Mouse (Mus musculus) liver, adult 2 months (tissue): ENCODE measurements around the gene E130309D02Rik.
A peak's percentile ranks its signal among the peaks of the same experiment; 100 is the strongest.

Experiments used
- CTCF ChIP-seq: fragments of 200-500 bp; IDR thresholded peaks from 2 replicates; pipeline ENCODE4 v1.5.1; 2011; ENCODE audit warnings: low read depth, low read length, control low read depth
- POLR2A ChIP-seq: fragments of 200-500 bp; IDR thresholded peaks from 2 replicates; pipeline ENCODE4 v1.6.1; 2011; ENCODE audit warnings: low read length, control low read depth; ENCODE audit not compliant: insufficient read depth; ENCODE audit errors: extremely low read depth

- TF ChIP-seq CTCF, result no peak
- peak; percentile 45; the same call in 1 of the 2 replicates for TF ChIP-seq POLR2A
These were observed 13.7 kb upstream of the E130309D02Rik start, which contains the start of gene Zdhhc4 for GRCm38 (mm10) chr5:143328690-143329495.
